Mouse (Mus musculus) bone marrow, adult 2 months (tissue): ENCODE measurements around the gene Gpc6.

Source experiments
- CTCF ChIP-seq: fragments of 200-500 bp; IDR thresholded peaks from 2 replicates; pipeline ENCODE4 v1.5.1; 2011; ENCODE audit warnings: low read length, control low read depth; ENCODE audit not compliant: control insufficient read depth, insufficient read depth
- POLR2A ChIP-seq: fragments of 200-500 bp; IDR thresholded peaks from 2 replicates; pipeline ENCODE4 v1.6.1; 2011; ENCODE audit warnings: low read depth, mild to moderate bottlenecking, control low read depth, low read length, borderline replicate concordance; ENCODE audit not compliant: control insufficient read depth

- TF ChIP-seq CTCF: no peak
- TF ChIP-seq POLR2A: no peak
Observed at GRCm38 (mm10) chr14:117053361-117053760, 128.2 kb downstream of the Gpc6 start.
